Mouse (Mus musculus) hindbrain, postnatal 0 days (tissue): ENCODE results near the gene Cavin3. TPM values are rescaled to one million over a fixed set of nuclear protein-coding genes. Genes with fewer than 3 reads are reported as not detected.
"Not testable (repeated sequence)": the region's sequence is repeated elsewhere in the genome, so short reads cannot be mapped to it uniquely, and the experiment has no call there.

Source experiments
- ATAC-seq: fragments of 200-750 bp; cut with Nextera tagmentation; 2 replicates; pipeline ENCODE4 v1.8.0; 2017; ENCODE audit warnings: mild to moderate bottlenecking, moderate TSS enrichment, moderate library complexity
- DNase-seq: peaks from one replicate; pipeline ENCODE4 v3.0.0-alpha.2; 2015; ENCODE audit warnings: low spot score
- H3K27ac ChIP-seq: fragments of 300-500 bp; sonication (generic); 2 replicates; pipeline ENCODE4 v1.5.1; 2014; ENCODE audit warnings: mild to moderate bottlenecking
- H3K27me3 ChIP-seq: fragments of 300-500 bp; sonication (generic); 2 replicates; pipeline ENCODE4 v1.6.1; 2014; ENCODE audit warnings: low read length, mixed read lengths; ENCODE audit not compliant: insufficient read depth
- H3K36me3 ChIP-seq: fragments of 300-500 bp; sonication (generic); 2 replicates; pipeline ENCODE4 v1.6.1; 2014; ENCODE audit warnings: low read length, mixed read lengths; ENCODE audit not compliant: insufficient read depth
- H3K4me1 ChIP-seq: fragments of 300-500 bp; sonication (generic); 2 replicates; pipeline ENCODE4 v1.6.1; 2014; ENCODE audit warnings: antibody characterized with exemption, low read length, mixed read lengths; ENCODE audit not compliant: insufficient read depth
- H3K4me2 ChIP-seq: fragments of 300-500 bp; sonication (generic); 2 replicates; pipeline ENCODE4 v1.6.1; 2014; ENCODE audit warnings: low read depth, mild to moderate bottlenecking, low read length, moderate library complexity, mixed read lengths
- H3K4me3 ChIP-seq: fragments of 300-500 bp; sonication (generic); 2 replicates; pipeline ENCODE4 v1.5.1; 2014; ENCODE audit warnings: low read length
- H3K9ac ChIP-seq: fragments of 300-500 bp; sonication (generic); replicated peaks from 2 replicates; pipeline ENCODE4 v1.6.1; 2014; ENCODE audit warnings: mild to moderate bottlenecking, low read length, moderate library complexity, mixed read lengths
- H3K9me3 ChIP-seq: fragments of 300-500 bp; sonication (generic); 2 replicates; pipeline ENCODE4 v1.6.1; 2016; ENCODE audit warnings: low read length, mixed read lengths
- CTCF ChIP-seq: IDR thresholded peaks from 2 replicates; pipeline ENCODE4 v1.5.1; 2016; ENCODE audit warnings: antibody characterized with exemption, control low read depth, low read depth
- WGBS: fragments of 180-500 bp; shearing (Covaris S2); extraction: QIAGEN DNeasy Blood & Tissue Kit; methylation state at CpG from one replicate; pipeline ENCODE4 v1.1.7; 2014; 5-methylcytosine and 5-hydroxymethylcytosine counted together
- polyA plus RNA-seq: library from polyadenylated mRNA; unstranded; fragments of >200 nt; fragmentation: Nextera tagmentation; extraction: Ambion mirVana; gene quantifications from 2 replicates; pipeline ENCODE4 v1.2.1, GENCODE M21; 2015
- total RNA-seq: library from RNA; depleted of rRNA; stranded (reverse); fragments of >200 nt; gene quantifications from 2 replicates; pipeline ENCODE4 v1.2.3, GENCODE M21; 2014

The Cavin3 gene
- total and polyA plus RNA-seq, 2 experiments from 2014 or later, result 32.8 to 47.3 TPM

GRCm38 (mm10) chr7:105476683-105477432 lies 5.2 kb downstream of the Cavin3 start:
- ATAC-seq, result no peak
- H3K9ac ChIP-seq, result no peak overlapping the region
- no peak for DNase-seq
- WGBS, result 78% methylated on average over 10 of the region's 10 CpGs
- H3K27me3 ChIP-seq, result no peaks in the 10 kb centered on the region
- H3K4me3 ChIP-seq, result no peak overlapping the region
- 0 out of 2 replicates have a peak, but pooled peaks cover 4% of the 10 kb centered on the region for H3K4me1 ChIP-seq
- no peaks in the 10 kb centered on the region for H3K9me3 ChIP-seq
- H3K27ac ChIP-seq, result no peak overlapping the region
- no peak for TF ChIP-seq CTCF
- no peak overlapping the region for H3K4me2 ChIP-seq
- H3K36me3 ChIP-seq, result no peaks in the 10 kb centered on the region

- no peak for ATAC-seq
- TF ChIP-seq CTCF, result no peak
- H3K4me1 ChIP-seq, result no peaks in the 10 kb centered on the region
These were observed 6.6 kb downstream of the Cavin3 start for GRCm38 (mm10) chr7:105475396-105475949.

GRCm38 (mm10) chr7:105474771-105475315 lies 7.3 kb downstream of the Cavin3 start:
- no peak overlapping the region for H3K4me2 ChIP-seq
- no peak overlapping the region for H3K9ac ChIP-seq
- H3K4me1 ChIP-seq, result no peaks in the 10 kb centered on the region
- no peak for TF ChIP-seq CTCF
- no peak overlapping the region for H3K27ac ChIP-seq
- no peak overlapping the region for H3K4me3 ChIP-seq
- ATAC-seq (no peak), DNase-seq (no peak)
- 82% methylated on average over 4 of the region's 4 CpGs for WGBS
- no peaks in the 10 kb centered on the region for H3K9me3 ChIP-seq
- no peaks in the 10 kb centered on the region for H3K27me3 ChIP-seq
- H3K36me3 ChIP-seq, result no peaks in the 10 kb centered on the region

More at GRCm38 (mm10) chr7:105475396-105475949, 6.6 kb downstream of the Cavin3 start:
- no peaks in the 10 kb centered on the region for H3K9me3 ChIP-seq
- WGBS, result 78% methylated on average over 7 of the region's 7 CpGs
- H3K4me2 ChIP-seq, result no peak overlapping the region
- no peaks in the 10 kb centered on the region for H3K27me3 ChIP-seq
- H3K27ac ChIP-seq, result no peak overlapping the region
- H3K4me3 ChIP-seq, result no peak overlapping the region
- no peak overlapping the region for H3K9ac ChIP-seq
- H3K36me3 ChIP-seq, result no peaks in the 10 kb centered on the region
- no peak for DNase-seq

GRCm38 (mm10) chr7:105472607-105473006 lies 9.5 kb downstream of the Cavin3 start:
- no peak for ATAC-seq
- DNase-seq, result peak; percentile 57
- Histone ChIP-seq H3K4me3 (no peak overlapping the region), H3K9me3 (no peaks in the 10 kb centered on the region), H3K27ac (no peak overlapping the region), H3K9ac (no peak overlapping the region), H3K4me2 (no peak overlapping the region), H3K36me3 (no peaks in the 10 kb centered on the region), H3K27me3 (no peaks in the 10 kb centered on the region), H3K4me1 (no peaks in the 10 kb centered on the region)
- WGBS, result 41% methylated on average over 1 of the region's 1 CpGs
- TF ChIP-seq CTCF, result peak; percentile 53

GRCm38 (mm10) chr7:105465505-105465904 lies 16.6 kb downstream of the Cavin3 start:
- not testable (repeated sequence) for ATAC-seq, H3K4me3 ChIP-seq, H3K4me1 ChIP-seq, DNase-seq, H3K36me3 ChIP-seq, H3K27ac ChIP-seq, H3K27me3 ChIP-seq, H3K4me2 ChIP-seq, H3K9me3 ChIP-seq, H3K9ac ChIP-seq
- 85% methylated on average over 5 of the region's 5 CpGs for WGBS

- no peaks in the 10 kb centered on the region for H3K4me1 ChIP-seq
- H3K36me3 ChIP-seq, result no peaks in the 10 kb centered on the region
- no peak for TF ChIP-seq CTCF
- H3K4me3 ChIP-seq, result no peak overlapping the region
- H3K9me3 ChIP-seq, result no peaks in the 10 kb centered on the region
- no peak overlapping the region for H3K4me2 ChIP-seq
- no peak for ATAC-seq
- no peaks in the 10 kb centered on the region for H3K27me3 ChIP-seq
- no peak overlapping the region for H3K9ac ChIP-seq
- no peak overlapping the region for H3K27ac ChIP-seq
- DNase-seq, result no peak
These were observed 23.6 kb downstream of the Cavin3 start for GRCm38 (mm10) chr7:105458546-105458945.

- H3K9ac ChIP-seq, ATAC-seq, H3K9me3 ChIP-seq: not testable (repeated sequence)
These were observed 28.8 kb downstream of the Cavin3 start for GRCm38 (mm10) chr7:105453345-105453744.

More at GRCm38 (mm10) chr7:105453345-105453744, 28.8 kb downstream of the Cavin3 start:
- H3K27ac ChIP-seq, H3K4me1 ChIP-seq, H3K27me3 ChIP-seq, DNase-seq, H3K4me2 ChIP-seq, H3K36me3 ChIP-seq, H3K4me3 ChIP-seq: not testable (repeated sequence)
- WGBS, result 89% methylated on average over 4 of the region's 4 CpGs
